In the genomic region with DNA sequence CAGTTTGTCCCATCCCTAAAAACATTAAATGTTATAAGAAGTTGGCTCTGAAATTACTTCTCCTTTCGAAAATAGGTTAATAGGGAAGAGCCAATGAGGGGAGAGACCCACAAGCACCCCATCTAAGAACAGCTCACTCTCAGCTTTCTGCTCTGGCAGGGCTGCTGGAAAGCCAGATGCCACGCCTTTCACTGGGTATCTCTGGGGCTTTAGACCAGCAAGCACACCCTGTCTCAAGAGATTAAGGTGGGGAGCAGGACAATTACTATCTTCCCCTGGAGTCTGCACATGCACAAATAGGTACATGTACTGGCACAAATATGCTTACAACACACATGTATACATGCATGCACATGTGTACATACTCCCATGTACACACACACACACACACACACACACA, we compare ENCODE assay signal across 33 mouse cellular contexts. TPM values are rescaled to one million over a fixed set of nuclear protein-coding genes. Genes with fewer than 3 reads are reported as not detected.
DNase-seq lines count a peak whose midpoint lies in the region; ATAC-seq and TF ChIP-seq lines count a peak whose summit lies in the region.
"Had no signal": no experiment of that assay in that cellular context is flagged by ENCODE, and none has a peak within 500 bp of the region (broad histone marks: within the 10 kb centered on the region; RNA-seq: fewer than 3 reads in every experiment).

No protein-coding gene starts in this region.

- H3K36me3 ChIP-seq in heart, embryonic 10.5 days = no peaks in the 10 kb centered on the region
- H3K36me3 ChIP-seq in MEL (ENCODE audit: control insufficient read depth in 1 of 2, insufficient read depth in 2 of 2, low read length in 2 of 2) = no peaks in the 10 kb centered on the region
- no peaks in the 10 kb centered on the region for H3K36me3 ChIP-seq in liver, embryonic 12.5 days
- H3K36me3 ChIP-seq: embryonic facial prominence, embryonic 13.5 days; embryonic facial prominence, embryonic 15.5 days; forebrain, embryonic 10.5 days; forebrain, embryonic 12.5 days; G1E had no signal

- intact Hi-C loops in left cerebral cortex, postnatal 4 days (cut with DNase I) = no loop called here

- no peak overlapping the region for H3K9ac ChIP-seq in MEL (ENCODE audit: control insufficient read depth, low read depth, low read length, poor library complexity, severe bottlenecking)
- H3K9ac ChIP-seq in liver, embryonic 12.5 days = no peak overlapping the region
- H3K9ac ChIP-seq: embryonic facial prominence, embryonic 13.5 days; embryonic facial prominence, embryonic 15.5 days; forebrain, embryonic 12.5 days had no signal

- TF ChIP-seq EP300 in MEL (IDR thresholded peaks at IDR 0.05; ENCODE audit: low read depth in 1 of 2, low read length in 2 of 2) = no peak

- H3K9me3 ChIP-seq in heart, embryonic 10.5 days = no peaks in the 10 kb centered on the region
- H3K9me3 ChIP-seq in MEL (replicated peaks; ENCODE audit: insufficient read depth, low read length) = no peaks in the 10 kb centered on the region
- no peaks in the 10 kb centered on the region for H3K9me3 ChIP-seq in liver, embryonic 12.5 days (replicated peaks)
- H3K9me3 ChIP-seq: embryonic facial prominence, embryonic 13.5 days; embryonic facial prominence, embryonic 15.5 days; forebrain, embryonic 10.5 days; forebrain, embryonic 12.5 days; G1E had no signal

- H3K27me3 ChIP-seq in heart, embryonic 10.5 days (ENCODE audit: insufficient read depth, poor library complexity, severe bottlenecking) = no peaks in the 10 kb centered on the region
- peaks cover 0 to 2% of the 10 kb centered on the region in 2 experiments; a peak in 2 of 4 replicates for H3K27me3 ChIP-seq in MEL (ENCODE audit: control insufficient read depth in 1 of 2, insufficient read depth in 2 of 2, low read length in 2 of 2)
- no peaks in the 10 kb centered on the region; the same call in 1 of the 2 replicates for H3K27me3 ChIP-seq in liver, embryonic 12.5 days (replicated peaks)
- H3K27me3 ChIP-seq: CH12.LX; embryonic facial prominence, embryonic 13.5 days; embryonic facial prominence, embryonic 15.5 days; Patski had no signal

- no peak for DNase-seq in heart, embryonic 10.5 days (ENCODE audit: low spot score)
- no peak for DNase-seq in heart, postnatal 4 days
- peak; percentile 68 for DNase-seq in MEL (ENCODE audit: low read depth, low spot score)
- peak; percentile 23 for DNase-seq in c-Kit-positive CD71-positive TER-119-negative erythroid progenitor cells, embryonic 14.5 days (ENCODE audit: low read depth)
- no peak for DNase-seq in left cerebral cortex, postnatal 4 days
- DNase-seq: adrenal gland, adult 8-10 months; adrenal gland, postnatal 14 days; adrenal gland, postnatal 36 days; B cell, adult 2 months; cerebellum, adult 11 months; cerebellum, adult 18-20 months; cerebellum, adult 8-10 months; cerebellum, adult 9-11 months; cerebellum, postnatal 14 days; cerebellum, postnatal 36 days; embryo, embryonic 11 days had no signal

- no peak overlapping the region for H3K4me2 ChIP-seq in liver, embryonic 12.5 days
- H3K4me2 ChIP-seq: embryonic facial prominence, embryonic 13.5 days; embryonic facial prominence, embryonic 15.5 days; forebrain, embryonic 12.5 days had no signal

- no peak for TF ChIP-seq CTCF in MEL (IDR thresholded peaks at IDR 0.05 in 2 of 3, conservative IDR thresholded peaks at IDR 0.05 in 1 of 3; ENCODE audit: control insufficient read depth in 1 of 3, insufficient read depth in 1 of 3, low read depth in 2 of 3, low read length in 3 of 3, poor library complexity in 1 of 3, severe bottlenecking in 1 of 3)

- no peak for TF ChIP-seq RAD21 in MEL (IDR thresholded peaks at IDR 0.05; ENCODE audit: low read depth, low read length)

- H3K4me3 ChIP-seq in heart, embryonic 10.5 days = no peak overlapping the region
- no peak overlapping the region for H3K4me3 ChIP-seq in MEL (ENCODE audit: control insufficient read depth in 1 of 2, insufficient read depth in 1 of 2, low read depth in 2 of 2, low read length in 2 of 2)
- no peak overlapping the region for H3K4me3 ChIP-seq in liver, embryonic 12.5 days
- H3K4me3 ChIP-seq: embryonic facial prominence, embryonic 13.5 days; embryonic facial prominence, embryonic 15.5 days; erythroblast, embryonic 14.5 days; forebrain, embryonic 10.5 days; forebrain, embryonic 12.5 days had no signal

- peak; percentile 50 for ATAC-seq in megakaryocyte progenitor cell, adult 5-6 weeks (replicated peaks; ENCODE audit: poor library complexity)
- ATAC-seq in liver, embryonic 12.5 days = no peak
- ATAC-seq in cerebellum, adult (ENCODE audit: insufficient number of reproducible peaks, low FRiP score, low TSS enrichment) = no peak
- ATAC-seq: activated CD4-positive, CD25-positive, alpha-beta regulatory T cell, adult 4 months; CD4-positive, CD25-positive, alpha-beta regulatory T cell, adult 4 months; forebrain, embryonic 14.5 days; forebrain, embryonic 16.5 days; Patski had no signal

- WGBS in heart, embryonic 10.5 days = 83% methylated on average over 2 of the region's 2 CpGs
- WGBS in liver, embryonic 12.5 days (ENCODE audit: insufficient replicate concordance) = 55% methylated on average over 2 of the region's 2 CpGs

- peaks cover 59% of the 10 kb centered on the region for H3K4me1 ChIP-seq in heart, embryonic 10.5 days
- H3K4me1 ChIP-seq in MEL (ENCODE audit: control insufficient read depth in 1 of 2, insufficient read depth in 2 of 2, low read length in 2 of 2) = peaks cover 0 to 4% of the 10 kb centered on the region in 2 experiments; a peak in 1 of 4 replicates
- H3K4me1 ChIP-seq in liver, embryonic 12.5 days = peaks cover 12% of the 10 kb centered on the region

- TF ChIP-seq POLR2A in MEL (IDR thresholded peaks at IDR 0.05; ENCODE audit: control insufficient read depth in 1 of 2, insufficient read depth in 1 of 2, low read depth in 1 of 2, low read length in 2 of 2, poor library complexity in 1 of 2) = no peak

- no peaks in the 10 kb centered on the region for H3K79me2 ChIP-seq in MEL (ENCODE audit: control insufficient read depth, insufficient read depth, low read length, poor library complexity)

- 0 out of 2 replicates have a peak overlapping the region, but pooled peaks have one; percentile 64 for H3K27ac ChIP-seq in heart, embryonic 10.5 days
- no peak overlapping the region for H3K27ac ChIP-seq in MEL (ENCODE audit: control insufficient read depth, low read depth, low read length)
- no peak overlapping the region for H3K27ac ChIP-seq in liver, embryonic 12.5 days
- H3K27ac ChIP-seq: embryonic facial prominence, embryonic 13.5 days; embryonic facial prominence, embryonic 15.5 days; forebrain, embryonic 10.5 days; forebrain, embryonic 12.5 days had no signal

TF ChIP-seq in MEL, 35 proteins besides CTCF, POLR2A, EP300 and RAD21:
- TF ChIP-seq ELF1 (IDR thresholded peaks at IDR 0.05; ENCODE audit: low read depth, low read length) (no peak), SIN3A (IDR thresholded peaks at IDR 0.05; ENCODE audit: low read length) (no peak), POLR2AphosphoS2 (IDR thresholded peaks at IDR 0.05; ENCODE audit: low read length) (no peak), HCFC1 (IDR thresholded peaks at IDR 0.05; ENCODE audit: low read depth, low read length) (no peak), MXI1 (IDR thresholded peaks at IDR 0.05; ENCODE audit: low read depth, low read length) (no peak), MEF2A (IDR thresholded peaks at IDR 0.05; ENCODE audit: extremely low read depth, insufficient replicate concordance, low read depth, low read length, poor library complexity, severe bottlenecking) (no peak), TCF12 (IDR thresholded peaks at IDR 0.05; ENCODE audit: low read depth, low read length) (no peak), KAT2A (conservative IDR thresholded peaks at IDR 0.05; ENCODE audit: low read depth, low read length) (no peak), USF2 (IDR thresholded peaks at IDR 0.05; ENCODE audit: borderline replicate concordance in 1 of 2, insufficient read depth in 1 of 2, low read depth in 1 of 2, low read length in 2 of 2) (no peak), POLR2AphosphoS5 (IDR thresholded peaks at IDR 0.05; ENCODE audit: borderline replicate concordance, low read depth, low read length) (no peak), MAZ (IDR thresholded peaks at IDR 0.05; ENCODE audit: low read depth, low read length) (no peak), JUND (IDR thresholded peaks at IDR 0.05; ENCODE audit: low read depth, low read length) (no peak), ZNF384 (IDR thresholded peaks at IDR 0.05; ENCODE audit: low read depth, low read length) (no peak), CHD1 (IDR thresholded peaks at IDR 0.05; ENCODE audit: low read depth, low read length) (no peak)
TF ChIP-seq in MEL: peak in this region for 0.

RNA-seq across cellular contexts. Expression of gene Ccdc42, which starts 11.1 kb away (rescaled TPM):
- 0.80 and 1.5 TPM in 2 replicates for polyA plus RNA-seq in heart, embryonic 10.5 days (2016; fragmentation: Nextera tagmentation; extraction: Ambion mirVana)
- under 1 TPM in 1 of 2 experiments, not detected in 1; 0.25 TPM for total RNA-seq in heart, postnatal 4 days (2021)
- total RNA-seq in MEL (2012; rRNA removed) = not detected in 2 replicates
- not detected for polyA plus RNA-seq in MEL (2012; ENCODE audit: insufficient read depth in 1 of 2, insufficient read length in 2 of 2, low read depth in 1 of 2, low replicate concordance in 2 of 2, missing spikeins in 1 of 2)
- not detected in 2 replicates for total RNA-seq in megakaryocyte progenitor cell, adult 5-6 weeks (2015)
- not detected in 2 replicates for total RNA-seq in megakaryocyte progenitor cell, adult 5-6 weeks (2017)
- polyA plus RNA-seq in liver, embryonic 12.5 days (2016; fragmentation: Nextera tagmentation; extraction: Ambion mirVana) = 0.15 TPM in 1 of 2 replicates, not detected in the other
- under 1 TPM in 1 of 2 experiments, not detected in 1; 0.52 TPM for total RNA-seq in left cerebral cortex, postnatal 4 days (2021)
- total RNA-seq: adrenal gland, adult 8-10 months; adrenal gland, postnatal 14 days; adrenal gland, postnatal 36 days; CH12.LX; common myeloid progenitor, adult 5-6 weeks; G1E had no signal
- polyA plus RNA-seq: activated CD4-positive, CD25-positive, alpha-beta regulatory T cell, adult 4 months; CD4-positive, CD25-positive, alpha-beta regulatory T cell, adult 4 months; embryonic facial prominence, embryonic 13.5 days; embryonic facial prominence, embryonic 15.5 days; erythroblast, embryonic 14.5 days; G1E; Patski had no signal

RNA-seq across cellular contexts. Expression of gene Mfsd6l, which starts 41.9 kb away (rescaled TPM):
- polyA plus RNA-seq in heart, embryonic 10.5 days (2016; fragmentation: Nextera tagmentation; extraction: Ambion mirVana) = 0.06 and 0.16 TPM in 2 replicates
- under 1 TPM; 0.36 to 0.60 TPM for total RNA-seq in heart, postnatal 4 days (2021)
- not detected in 2 replicates for total RNA-seq in MEL (2012; rRNA removed)
- polyA plus RNA-seq in MEL (2012; ENCODE audit: insufficient read depth in 1 of 2, insufficient read length in 2 of 2, low read depth in 1 of 2, low replicate concordance in 2 of 2, missing spikeins in 1 of 2) = under 1 TPM in 1 of 2 experiments, not detected in 1; 0.04 TPM
- total RNA-seq in megakaryocyte progenitor cell, adult 5-6 weeks (2015) = 0.17 and 0.34 TPM in 2 replicates
- not detected in 2 replicates for total RNA-seq in megakaryocyte progenitor cell, adult 5-6 weeks (2017)
- polyA plus RNA-seq in liver, embryonic 12.5 days (2016; fragmentation: Nextera tagmentation; extraction: Ambion mirVana) = not detected in 2 replicates
- total RNA-seq in left cerebral cortex, postnatal 4 days (2021) = under 1 TPM in 1 of 2 experiments, not detected in 1; 0.16 TPM
- total RNA-seq: adrenal gland, adult 18-20 months; adrenal gland, postnatal 36 days; common myeloid progenitor, adult 5-6 weeks had no signal
- polyA plus RNA-seq: activated CD4-positive, CD25-positive, alpha-beta regulatory T cell, adult 4 months; CD4-positive, CD25-positive, alpha-beta regulatory T cell, adult 4 months; erythroblast, embryonic 14.5 days; forebrain, embryonic 12.5 days; forebrain, embryonic 14.5 days; forebrain, embryonic 16.5 days; G1E had no signal

Comparison
In these comparisons a context has a peak if more than half of its experiments do, and no peak if none do; other contexts are left out.
1. DNase-seq: peak in MEL (single experiment) and c-Kit-positive CD71-positive TER-119-negative erythroid progenitor cells, embryonic 14.5 days (single experiment); none in heart, embryonic 10.5 days (single experiment), heart, postnatal 4 days (single experiment) and left cerebral cortex, postnatal 4 days (single experiment).